Mouse (Mus musculus): ENCODE measurements around the gene Wwox. TPM values are rescaled to one million over a fixed set of nuclear protein-coding genes. Genes with fewer than 3 reads are reported as not detected.

The Wwox gene
- polyA plus RNA-seq, 1 experiment from 2014 or later = 10.3 TPM

- Histone ChIP-seq H3K27me3 (ENCODE audit: control insufficient read depth, insufficient read depth, low read length) (peaks cover 19% of the 10 kb centered on the region), H3K36me3 (ENCODE audit: control insufficient read depth, insufficient read depth, low read length) (no peaks in the 10 kb centered on the region), H3K4me1 (ENCODE audit: control insufficient read depth, insufficient read depth, low read length) (no peaks in the 10 kb centered on the region), H3K9ac (ENCODE audit: low read depth, low read length) (no peak overlapping the region), H3K27ac (ENCODE audit: low read depth, low read length) (no peak overlapping the region), H3K4me2 (no peak overlapping the region), H3K4me3 (ENCODE audit: low read depth, low read length) (no peak overlapping the region), H3K9me3 (replicated peaks; ENCODE audit: control insufficient read depth, low read length) (0 out of 2 replicates have a peak, but pooled peaks cover 2% of the 10 kb centered on the region)
- ATAC-seq (replicated peaks; ENCODE audit: insufficient number of reproducible peaks, low FRiP score, low TSS enrichment) = no peak
- WGBS (ENCODE audit: insufficient replicate concordance) = 21% methylated on average over 14 of the region's 14 CpGs
Measured at GRCm38 (mm10) chr8:115199616-115200150, 760.2 kb downstream of the Wwox start.

GRCm38 (mm10) chr8:115201726-115202125 lies 762.3 kb downstream of the Wwox start:
- Histone ChIP-seq H3K4me2 (no peak overlapping the region), H3K9ac (ENCODE audit: low read depth, low read length) (no peak overlapping the region), H3K9me3 (replicated peaks; ENCODE audit: control insufficient read depth, low read length) (no peaks in the 10 kb centered on the region), H3K36me3 (ENCODE audit: control insufficient read depth, insufficient read depth, low read length) (no peaks in the 10 kb centered on the region), H3K27me3 (ENCODE audit: control insufficient read depth, insufficient read depth, low read length) (peaks cover 19% of the 10 kb centered on the region), H3K4me1 (ENCODE audit: control insufficient read depth, insufficient read depth, low read length) (no peaks in the 10 kb centered on the region), H3K27ac (ENCODE audit: low read depth, low read length) (no peak overlapping the region), H3K4me3 (ENCODE audit: low read depth, low read length) (no peak overlapping the region)
- 63% methylated on average over 7 of the region's 7 CpGs for WGBS (ENCODE audit: insufficient replicate concordance)
- ATAC-seq (replicated peaks; ENCODE audit: insufficient number of reproducible peaks, low FRiP score, low TSS enrichment) = no peak

GRCm38 (mm10) chr8:115207480-115207879 lies 768.0 kb downstream of the Wwox start:
- H3K27ac ChIP-seq (ENCODE audit: low read depth, low read length) = no peak overlapping the region
- no peaks in the 10 kb centered on the region; the same call in 1 of the 2 replicates for H3K4me1 ChIP-seq (ENCODE audit: control insufficient read depth, insufficient read depth, low read length)
- no peaks in the 10 kb centered on the region for H3K36me3 ChIP-seq (ENCODE audit: control insufficient read depth, insufficient read depth, low read length)
- H3K4me2 ChIP-seq = no peak overlapping the region
- no peak overlapping the region for H3K4me3 ChIP-seq (ENCODE audit: low read depth, low read length)
- 66% methylated on average over 11 of the region's 11 CpGs for WGBS (ENCODE audit: insufficient replicate concordance)
- no peaks in the 10 kb centered on the region for H3K9me3 ChIP-seq (replicated peaks; ENCODE audit: control insufficient read depth, low read length)
- H3K27me3 ChIP-seq (ENCODE audit: control insufficient read depth, insufficient read depth, low read length) = peaks cover 4% of the 10 kb centered on the region; the same call in 1 of the 2 replicates
- no peak overlapping the region for H3K9ac ChIP-seq (ENCODE audit: low read depth, low read length)
- no peak for ATAC-seq (replicated peaks; ENCODE audit: insufficient number of reproducible peaks, low FRiP score, low TSS enrichment)

GRCm38 (mm10) chr8:115208415-115209192 lies 769.1 kb downstream of the Wwox start:
- Histone ChIP-seq H3K27ac (ENCODE audit: low read depth, low read length) (no peak overlapping the region), H3K27me3 (ENCODE audit: control insufficient read depth, insufficient read depth, low read length) (peaks cover 4% of the 10 kb centered on the region; the same call in 1 of the 2 replicates), H3K36me3 (ENCODE audit: control insufficient read depth, insufficient read depth, low read length) (no peaks in the 10 kb centered on the region), H3K4me1 (ENCODE audit: control insufficient read depth, insufficient read depth, low read length) (no peaks in the 10 kb centered on the region; the same call in 1 of the 2 replicates), H3K9ac (ENCODE audit: low read depth, low read length) (no peak overlapping the region), H3K4me3 (ENCODE audit: low read depth, low read length) (no peak overlapping the region), H3K4me2 (no peak overlapping the region), H3K9me3 (replicated peaks; ENCODE audit: control insufficient read depth, low read length) (no peaks in the 10 kb centered on the region)
- ATAC-seq (replicated peaks; ENCODE audit: insufficient number of reproducible peaks, low FRiP score, low TSS enrichment) = no peak
- WGBS (ENCODE audit: insufficient replicate concordance) = 60% methylated on average over 15 of the region's 15 CpGs

- no peak for ATAC-seq (replicated peaks; ENCODE audit: insufficient number of reproducible peaks, low FRiP score, low TSS enrichment)
- 64% methylated on average over 6 of the region's 6 CpGs for WGBS (ENCODE audit: insufficient replicate concordance)
- H3K4me2 ChIP-seq = no peak overlapping the region
- no peaks in the 10 kb centered on the region; the same call in 1 of the 2 replicates for H3K4me1 ChIP-seq (ENCODE audit: control insufficient read depth, insufficient read depth, low read length)
- H3K36me3 ChIP-seq (ENCODE audit: control insufficient read depth, insufficient read depth, low read length) = no peaks in the 10 kb centered on the region
- H3K9ac ChIP-seq (ENCODE audit: low read depth, low read length) = no peak overlapping the region
- peaks cover 7% of the 10 kb centered on the region for H3K27me3 ChIP-seq (ENCODE audit: control insufficient read depth, insufficient read depth, low read length)
- no peak overlapping the region for H3K4me3 ChIP-seq (ENCODE audit: low read depth, low read length)
- H3K9me3 ChIP-seq (replicated peaks; ENCODE audit: control insufficient read depth, low read length) = no peaks in the 10 kb centered on the region
- H3K27ac ChIP-seq (ENCODE audit: low read depth, low read length) = no peak overlapping the region
Measured at GRCm38 (mm10) chr8:115210014-115210413, 770.6 kb downstream of the Wwox start.

- ATAC-seq (replicated peaks; ENCODE audit: insufficient number of reproducible peaks, low FRiP score, low TSS enrichment) = no peak
- H3K4me3 ChIP-seq (ENCODE audit: low read depth, low read length) = no peak overlapping the region
- H3K36me3 ChIP-seq (ENCODE audit: control insufficient read depth, insufficient read depth, low read length) = no peaks in the 10 kb centered on the region
- H3K9me3 ChIP-seq (replicated peaks; ENCODE audit: control insufficient read depth, low read length) = no peaks in the 10 kb centered on the region
- H3K9ac ChIP-seq (ENCODE audit: low read depth, low read length) = no peak overlapping the region
- WGBS (ENCODE audit: insufficient replicate concordance) = 79% methylated on average over 4 of the region's 4 CpGs
- H3K27ac ChIP-seq (ENCODE audit: low read depth, low read length) = no peak overlapping the region
- H3K4me2 ChIP-seq = no peak overlapping the region
- H3K4me1 ChIP-seq (ENCODE audit: control insufficient read depth, insufficient read depth, low read length) = no peaks in the 10 kb centered on the region; the same call in 1 of the 2 replicates
- peaks cover 7% of the 10 kb centered on the region for H3K27me3 ChIP-seq (ENCODE audit: control insufficient read depth, insufficient read depth, low read length)
Measured at GRCm38 (mm10) chr8:115213126-115213525, 773.7 kb downstream of the Wwox start.

- peaks cover 2% of the 10 kb centered on the region for H3K27me3 ChIP-seq (ENCODE audit: control insufficient read depth, insufficient read depth, low read length)
- no peaks in the 10 kb centered on the region for H3K36me3 ChIP-seq (ENCODE audit: control insufficient read depth, insufficient read depth, low read length)
- no peak overlapping the region for H3K4me3 ChIP-seq (ENCODE audit: low read depth, low read length)
- no peak overlapping the region for H3K9ac ChIP-seq (ENCODE audit: low read depth, low read length)
- H3K4me1 ChIP-seq (ENCODE audit: control insufficient read depth, insufficient read depth, low read length) = no peaks in the 10 kb centered on the region
- ATAC-seq (replicated peaks; ENCODE audit: insufficient number of reproducible peaks, low FRiP score, low TSS enrichment) = no peak
- H3K9me3 ChIP-seq (replicated peaks; ENCODE audit: control insufficient read depth, low read length) = no peaks in the 10 kb centered on the region
- H3K27ac ChIP-seq (ENCODE audit: low read depth, low read length) = no peak overlapping the region
- H3K4me2 ChIP-seq = no peak overlapping the region
- WGBS (ENCODE audit: insufficient replicate concordance) = 86% methylated on average over 17 of the region's 17 CpGs
Measured at GRCm38 (mm10) chr8:115214870-115215269, 775.4 kb downstream of the Wwox start.

- no peak overlapping the region for H3K27ac ChIP-seq (ENCODE audit: low read depth, low read length)
- H3K9me3 ChIP-seq (replicated peaks; ENCODE audit: control insufficient read depth, low read length) = no peaks in the 10 kb centered on the region
- no peak for ATAC-seq (replicated peaks; ENCODE audit: insufficient number of reproducible peaks, low FRiP score, low TSS enrichment)
- H3K4me2 ChIP-seq = no peak overlapping the region
- 53% methylated on average over 3 of the region's 3 CpGs for WGBS (ENCODE audit: insufficient replicate concordance)
- no peaks in the 10 kb centered on the region for H3K36me3 ChIP-seq (ENCODE audit: control insufficient read depth, insufficient read depth, low read length)
- no peak overlapping the region for H3K9ac ChIP-seq (ENCODE audit: low read depth, low read length)
- H3K27me3 ChIP-seq (ENCODE audit: control insufficient read depth, insufficient read depth, low read length) = peaks cover 2% of the 10 kb centered on the region; the same call in 1 of the 2 replicates
- no peaks in the 10 kb centered on the region for H3K4me1 ChIP-seq (ENCODE audit: control insufficient read depth, insufficient read depth, low read length)
- no peak overlapping the region for H3K4me3 ChIP-seq (ENCODE audit: low read depth, low read length)
Measured at GRCm38 (mm10) chr8:115216801-115217200, 777.3 kb downstream of the Wwox start.
